28 mouse cellular contexts compared by ENCODE assay signal in genomic region chr17:78373174-78373573, GRCm38 (mm10). TPM values are rescaled to one million over a fixed set of nuclear protein-coding genes. Genes with fewer than 3 reads are reported as not detected.
DNase-seq lines count a peak whose midpoint lies in the region; ATAC-seq and TF ChIP-seq lines count a peak whose summit lies in the region.
"Had no signal": no experiment of that assay in that cellular context is flagged by ENCODE, and none has a peak within 500 bp of the region (broad histone marks: within the 10 kb centered on the region; RNA-seq: fewer than 3 reads in every experiment).

No protein-coding gene starts in this region.

- H3K27me3 ChIP-seq in liver, adult 2 months (ENCODE audit: control insufficient read depth, insufficient read depth, low read length), result no peaks in the 10 kb centered on the region
- H3K27me3 ChIP-seq in liver, postnatal 0 days (ENCODE audit: insufficient read depth, low read length), result no peaks in the 10 kb centered on the region
- H3K27me3 ChIP-seq in midbrain, embryonic 10.5 days (ENCODE audit: low read depth, poor library complexity, severe bottlenecking), result no peaks in the 10 kb centered on the region
- H3K27me3 ChIP-seq: forebrain, embryonic 13.5 days; heart, embryonic 13.5 days had no signal

- no peaks in the 10 kb centered on the region; the same call in 1 of the 2 replicates for H3K4me1 ChIP-seq in liver, adult 2 months (ENCODE audit: control insufficient read depth, insufficient read depth, low read length)
- no peaks in the 10 kb centered on the region for H3K4me1 ChIP-seq in liver, postnatal 0 days (ENCODE audit: insufficient read depth)
- peaks cover 17% of the 10 kb centered on the region for H3K4me1 ChIP-seq in bone marrow macrophage, adult 2 months (ENCODE audit: control insufficient read depth, insufficient read depth, low read length)
- peaks cover 12% of the 10 kb centered on the region for H3K4me1 ChIP-seq in midbrain, embryonic 10.5 days
- H3K4me1 ChIP-seq: forebrain, embryonic 13.5 days had no signal

- no peak for DNase-seq in liver, adult 2 months (ENCODE audit: extremely low read depth, low read depth, low spot score)
- no peak for DNase-seq in liver, postnatal 0 days
- no peak for DNase-seq in midbrain, embryonic 10.5 days (ENCODE audit: low spot score)
- no peak for DNase-seq in spleen, postnatal 4 days (ENCODE audit: low spot score in 2 of 2)
- DNase-seq in embryo, embryonic 11 days, result no peak
- DNase-seq: adrenal gland, adult 8-10 months; adrenal gland, postnatal 25 days; cerebellum, adult 11-12 months; cerebellum, adult 8-10 months; cerebellum, postnatal 14 days; gastrocnemius, postnatal 10 days; gastrocnemius, postnatal 36 days; heart, postnatal 14 days; heart, postnatal 4 days had no signal

- H3K9me3 ChIP-seq in liver, postnatal 0 days (ENCODE audit: low read length), result no peaks in the 10 kb centered on the region
- H3K9me3 ChIP-seq in midbrain, embryonic 10.5 days (replicated peaks), result no peaks in the 10 kb centered on the region
- H3K9me3 ChIP-seq: forebrain, embryonic 10.5 days; forebrain, embryonic 13.5 days; heart, embryonic 10.5 days; heart, embryonic 13.5 days had no signal

- no peak overlapping the region for H3K4me2 ChIP-seq in liver, postnatal 0 days (ENCODE audit: low read depth, low read length)
- H3K4me2 ChIP-seq: forebrain, embryonic 13.5 days; heart, embryonic 13.5 days; hindbrain, embryonic 14.5 days had no signal

- peaks cover 7% of the 10 kb centered on the region; the same call in 1 of the 2 replicates for H3K36me3 ChIP-seq in liver, adult 2 months (ENCODE audit: control insufficient read depth, insufficient read depth, low read length)
- peaks cover 7% of the 10 kb centered on the region for H3K36me3 ChIP-seq in liver, postnatal 0 days (replicated peaks; ENCODE audit: insufficient read depth, low read length)
- H3K36me3 ChIP-seq in midbrain, embryonic 10.5 days, result peaks cover 68% of the 10 kb centered on the region

- H3K27ac ChIP-seq in liver, adult 2 months (replicated peaks; ENCODE audit: insufficient read depth, low read depth, low read length), result 0 out of 2 replicates have a peak overlapping the region, but pooled peaks have one; percentile 5
- H3K27ac ChIP-seq in liver, postnatal 0 days (ENCODE audit: low read depth), result no peak overlapping the region
- H3K27ac ChIP-seq in bone marrow macrophage, adult 2 months (ENCODE audit: insufficient read depth, low read depth, low read length), result peak overlapping the region; percentile 39
- H3K27ac ChIP-seq in midbrain, embryonic 10.5 days (replicated peaks), result no peak overlapping the region
- H3K27ac ChIP-seq: forebrain, embryonic 10.5 days; forebrain, embryonic 13.5 days; heart, adult 2 months; heart, embryonic 10.5 days; heart, embryonic 13.5 days; hindbrain, embryonic 14.5 days; hindbrain, postnatal 0 days had no signal

- no peak for ATAC-seq in liver, postnatal 0 days
- peak; percentile 65 for ATAC-seq in granulocyte monocyte progenitor cell, adult 5-6 weeks (replicated peaks; ENCODE audit: poor library complexity, severe bottlenecking)
- peak; percentile 56 for ATAC-seq in megakaryocyte progenitor cell, adult 5-6 weeks (replicated peaks; ENCODE audit: poor library complexity)
- ATAC-seq: activated CD4-positive, CD25-positive, alpha-beta regulatory T cell, adult 4 months; CD4-positive, CD25-positive, alpha-beta regulatory T cell, adult 4 months; forebrain, embryonic 13.5 days; forebrain, embryonic 16.5 days; hindbrain, postnatal 0 days; inflammation-experienced regulatory T-cells, adult 6 months had no signal

- no peaks in the 10 kb centered on the region for H3K79me2 ChIP-seq in liver, adult 2 months (ENCODE audit: control insufficient read depth, insufficient read depth, low read length)

- no peak overlapping the region for H3K9ac ChIP-seq in liver, adult 2 months (ENCODE audit: low read depth, low read length)
- H3K9ac ChIP-seq in liver, postnatal 0 days (replicated peaks), result no peak overlapping the region
- H3K9ac ChIP-seq: forebrain, embryonic 13.5 days; heart, embryonic 13.5 days; hindbrain, embryonic 14.5 days had no signal

- no peak for TF ChIP-seq POLR2A in liver, adult 2 months (IDR thresholded peaks at IDR 0.05; ENCODE audit: extremely low read depth, insufficient read depth, low read length)
- TF ChIP-seq POLR2A in bone marrow macrophage, adult 2 months (IDR thresholded peaks at IDR 0.05; ENCODE audit: borderline replicate concordance, low read depth, low read length), result no peak

- 84% methylated on average over 6 of the region's 6 CpGs for WGBS in liver, adult 2 months
- WGBS in liver, postnatal 0 days (ENCODE audit: insufficient replicate concordance), result 79% methylated on average over 6 of the region's 6 CpGs
- WGBS in midbrain, embryonic 10.5 days, result 88% methylated on average over 6 of the region's 6 CpGs

- no peak for TF ChIP-seq CTCF in liver, adult 2 months (IDR thresholded peaks at IDR 0.05; ENCODE audit: low read depth, low read length)
- no peak for TF ChIP-seq CTCF in liver, postnatal 0 days (IDR thresholded peaks at IDR 0.05; ENCODE audit: low read depth)
- TF ChIP-seq CTCF in bone marrow macrophage, adult 2 months (IDR thresholded peaks at IDR 0.05; ENCODE audit: low read depth, low read length), result no peak

- H3K4me3 ChIP-seq in liver, adult 2 months (ENCODE audit: insufficient read depth, low read depth, low read length), result no peak overlapping the region
- H3K4me3 ChIP-seq in liver, postnatal 0 days (ENCODE audit: low read depth, low read length), result no peak overlapping the region
- no peak overlapping the region for H3K4me3 ChIP-seq in bone marrow macrophage, adult 2 months (ENCODE audit: insufficient read depth, low read length)
- H3K4me3 ChIP-seq in midbrain, embryonic 10.5 days, result no peak overlapping the region
- H3K4me3 ChIP-seq: forebrain, embryonic 10.5 days; forebrain, embryonic 13.5 days; heart, adult 2 months; heart, embryonic 10.5 days; heart, embryonic 13.5 days had no signal

- no peak for TF ChIP-seq EP300 in liver, postnatal 0 days (IDR thresholded peaks at IDR 0.05; ENCODE audit: low read depth)

RNA-seq across cellular contexts. Expression of gene Fez2, which starts 44.8 kb away (rescaled TPM):
- 27.9 and 28.9 TPM in 2 replicates for total RNA-seq in liver, adult 2 months (2014; rRNA removed)
- 18.2 and 18.8 TPM in 2 replicates for polyA plus RNA-seq in liver, adult 2 months (2012; rRNA removed)
- 17.3 and 20.3 TPM in 2 replicates for polyA plus RNA-seq in liver, postnatal 0 days (2015; fragmentation: Nextera tagmentation; extraction: Ambion mirVana)
- 45.4 and 49.2 TPM in 2 replicates for polyA plus RNA-seq in bone marrow macrophage, adult 2 months (2012; ENCODE audit: insufficient read depth, insufficient read length, missing spikeins)
- total RNA-seq in granulocyte monocyte progenitor cell, adult 5-6 weeks (2014; fragmentation: Nextera tagmentation), result 5.6 and 9.2 TPM in 2 replicates
- 10.6 and 13.0 TPM in 2 replicates for total RNA-seq in granulocyte monocyte progenitor cell, adult 5-6 weeks (2017)
- total RNA-seq in megakaryocyte progenitor cell, adult 5-6 weeks (2015), result 7.1 and 7.7 TPM in 2 replicates
- 12.0 and 15.7 TPM in 2 replicates for total RNA-seq in megakaryocyte progenitor cell, adult 5-6 weeks (2017)
- 43.5 and 50.3 TPM in 2 replicates for polyA plus RNA-seq in midbrain, embryonic 10.5 days (2016; fragmentation: Nextera tagmentation; extraction: Ambion mirVana)

Comparison
In these comparisons a context has a peak if more than half of its experiments do, and no peak if none do; other contexts are left out.
1. H3K27ac ChIP-seq: peak in liver, adult 2 months (single experiment) and bone marrow macrophage, adult 2 months (single experiment); none in liver, postnatal 0 days (single experiment) and midbrain, embryonic 10.5 days (single experiment).